Mouse (Mus musculus) ES-E14 (cell line): ENCODE measurements around the gene Acss2. TPM values are rescaled to one million over a fixed set of nuclear protein-coding genes. Genes with fewer than 3 reads are reported as not detected.
"Not testable (repeated sequence)": the region's sequence is repeated elsewhere in the genome, so short reads cannot be mapped to it uniquely, and the experiment has no call there.

Experiments used
- DNase-seq: peaks from one replicate; pipeline ENCODE4 v3.0.0-alpha.2; 2013; ENCODE audit warnings: low read depth, low spot score
- H3K27ac ChIP-seq: 2 replicates; pipeline ENCODE4 v1.5.1; 2012; ENCODE audit warnings: low read depth, mild to moderate bottlenecking, low read length, moderate library complexity, mixed read lengths; ENCODE audit not compliant: poor library complexity, insufficient read depth, severe bottlenecking
- H3K36me3 ChIP-seq: 2 replicates; pipeline ENCODE4 v1.6.1; 2012; ENCODE audit warnings: mild to moderate bottlenecking, low read length, moderate library complexity, mixed read lengths; ENCODE audit not compliant: control insufficient read depth, poor library complexity, insufficient read depth, severe bottlenecking
- H3K4me1 ChIP-seq, 2 experiments: fragments of 150-350 bp in 1 of 2; sonication (generic) in 1 of 2; 2 replicates each; pipeline ENCODE4 v1.6.1; 2012; ENCODE audit warnings: low read length in 2 of 2, mild to moderate bottlenecking in 1 of 2, mixed read lengths in 1 of 2; ENCODE audit not compliant: control insufficient read depth in 2 of 2, insufficient read depth in 2 of 2, poor library complexity in 1 of 2
- H3K4me3 ChIP-seq, 2 experiments: fragments of 150-350 bp in 1 of 2; sonication (generic) in 1 of 2; 2 replicates each; pipeline ENCODE4 v1.5.1; 2012; ENCODE audit warnings: low read length in 2 of 2, low read depth in 1 of 2, mild to moderate bottlenecking in 1 of 2, mixed read lengths in 1 of 2; ENCODE audit not compliant: insufficient read depth in 1 of 2, poor library complexity in 1 of 2, severe bottlenecking in 1 of 2
- H3K9ac ChIP-seq: 2 replicates; pipeline ENCODE4 v1.6.1; 2012; ENCODE audit warnings: low read depth, mild to moderate bottlenecking, low read length, mixed read lengths; ENCODE audit not compliant: poor library complexity, insufficient read depth, severe bottlenecking
- H3K9me3 ChIP-seq: fragments of 150-350 bp; sonication (generic); 2 replicates; pipeline ENCODE4 v1.6.1; 2012; ENCODE audit warnings: low read depth, mild to moderate bottlenecking, low read length; ENCODE audit not compliant: control insufficient read depth, insufficient read depth
- CHD2 ChIP-seq: IDR thresholded peaks from 2 replicates; pipeline ENCODE4 v1.6.1; 2014; ENCODE audit warnings: mild to moderate bottlenecking, low read depth, low read length, inconsistent platforms
- HCFC1 ChIP-seq: IDR thresholded peaks from 2 replicates; pipeline ENCODE4 v1.6.1; 2012; ENCODE audit warnings: low read length, inconsistent platforms, borderline replicate concordance; ENCODE audit not compliant: insufficient read depth
- MAFK ChIP-seq: IDR thresholded peaks from 2 replicates; pipeline ENCODE4 v1.6.1; 2014; ENCODE audit warnings: mild to moderate bottlenecking, low read depth, low read length, inconsistent platforms; ENCODE audit not compliant: insufficient read depth
- ZC3H11A ChIP-seq: IDR thresholded peaks from 2 replicates; pipeline ENCODE4 v1.6.1; 2012; ENCODE audit warnings: low read depth, mild to moderate bottlenecking, inconsistent platforms, low read length, borderline replicate concordance
- ZNF384 ChIP-seq: IDR thresholded peaks from 2 replicates; pipeline ENCODE4 v1.6.1; 2012; ENCODE audit warnings: low read depth, low read length, inconsistent platforms
- in situ Hi-C, 2 experiments: fragments of 600-800 bp; cut with MboI; formaldehyde crosslinking; loops; one replicate each; pipeline ENCODE4 v1.15.1; 2025; ENCODE audit warnings: low sequenced_read_pairs in 2 of 2, inconsistent platforms in 1 of 2; ENCODE audit not compliant: unreplicated experiment in 2 of 2
- total RNA-seq: library from RNA; depleted of rRNA; stranded (reverse); fragments of 300-350 nt; gene quantifications from 2 replicates; pipeline ENCODE4 v1.2.3, GENCODE M21; 2012

Gene Acss2
- total RNA-seq, 1 experiment = 5.3 TPM

GRCm38 (mm10) chr2:155537761-155538462, 20.2 kb downstream of the Acss2 start:
- in situ Hi-C loops = no loop called here

DNA sequence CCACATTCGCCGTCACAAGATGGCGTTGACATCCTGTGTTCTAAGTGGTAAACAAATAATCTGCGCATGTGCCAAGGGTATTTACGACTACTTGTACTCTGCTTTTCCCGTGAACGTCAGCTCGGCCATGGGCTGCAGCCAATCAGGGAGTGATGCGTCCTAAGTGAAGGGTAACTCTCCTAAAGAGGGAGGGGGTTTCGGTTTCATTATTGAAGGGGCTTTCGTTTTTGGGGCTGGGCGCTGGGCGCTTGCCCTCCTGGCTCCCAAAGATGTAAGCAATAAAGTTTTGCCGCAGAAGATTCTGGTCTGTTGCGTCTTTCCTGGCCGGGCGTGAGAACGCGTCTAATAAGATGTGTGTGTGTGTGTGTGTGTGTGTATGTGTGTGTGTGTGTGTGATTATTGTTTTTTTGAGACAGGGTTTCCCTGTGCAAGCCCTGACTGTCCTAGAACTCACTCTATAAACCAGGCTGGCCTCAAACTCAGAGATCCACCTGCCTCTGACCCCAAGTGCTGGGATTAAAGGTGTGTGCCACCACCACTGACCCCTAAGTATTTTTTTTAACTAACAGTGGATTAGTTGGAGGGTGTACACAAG, 20.8 kb downstream of the Acss2 start:
- H3K27ac ChIP-seq, H3K9me3 ChIP-seq, H3K4me3 ChIP-seq, H3K9ac ChIP-seq, in situ Hi-C loops, DNase-seq, H3K4me1 ChIP-seq, H3K36me3 ChIP-seq: not testable (repeated sequence)

More at GRCm38 (mm10) chr2:155537761-155538462, 20.2 kb downstream of the Acss2 start:
- Histone ChIP-seq H3K4me1 (no peaks in the 10 kb centered on the region), H3K36me3 (no peaks in the 10 kb centered on the region), H3K9ac (no peak overlapping the region), H3K27ac (no peak overlapping the region), H3K4me3 (no peak overlapping the region), H3K9me3 (no peaks in the 10 kb centered on the region)
- TF ChIP-seq ZC3H11A (no peak), CHD2 (no peak), ZNF384 (no peak), HCFC1 (no peak), MAFK (no peak)
- DNase-seq = no peak

GRCm38 (mm10) chr2:155539696-155540095, 21.9 kb downstream of the Acss2 start:
- in situ Hi-C loops = no loop called here
- no peaks in the 10 kb centered on the region for H3K4me1 ChIP-seq
- no peaks in the 10 kb centered on the region for H3K9me3 ChIP-seq
- no peak overlapping the region for H3K27ac ChIP-seq
- no peak overlapping the region for H3K4me3 ChIP-seq
- DNase-seq = no peak
- H3K36me3 ChIP-seq = no peaks in the 10 kb centered on the region
- no peak overlapping the region for H3K9ac ChIP-seq
- no peak for TF ChIP-seq HCFC1
- no peak for TF ChIP-seq ZC3H11A
- TF ChIP-seq ZNF384 = no peak
- TF ChIP-seq CHD2 = no peak
- no peak for TF ChIP-seq MAFK

GRCm38 (mm10) chr2:155540822-155541458, 23.2 kb downstream of the Acss2 start:
- Histone ChIP-seq H3K4me3 (no peak overlapping the region), H3K9ac (no peak overlapping the region), H3K4me1 (no peaks in the 10 kb centered on the region), H3K36me3 (no peaks in the 10 kb centered on the region), H3K9me3 (no peaks in the 10 kb centered on the region), H3K27ac (no peak overlapping the region)
- TF ChIP-seq HCFC1 = no peak
- no peak for TF ChIP-seq MAFK
- TF ChIP-seq CHD2 = no peak
- no peak for TF ChIP-seq ZNF384
- no peak for TF ChIP-seq ZC3H11A
- no peak for DNase-seq
- in situ Hi-C loops = no loop called here
